Mouse (Mus musculus): ENCODE results near the gene Stim2.

- TF ChIP-seq CTCF (IDR thresholded peaks at IDR 0.05; ENCODE audit: insufficient read depth, low read depth, low read length) (no peak), POLR2A (IDR thresholded peaks at IDR 0.05; ENCODE audit: insufficient read depth, low read depth, low read length) (no peak)
Observed at GRCm38 (mm10) chr5:54018856-54019255, 20.6 kb downstream of the Stim2 start.

Measured in olfactory bulb, adult 2 months (tissue).